ENCODE assay signal across 8 mouse cellular contexts in genomic region chr2:130667559-130667958, GRCm38 (mm10). TPM values are rescaled to one million over a fixed set of nuclear protein-coding genes. Genes with fewer than 3 reads are reported as not detected.
DNase-seq lines count a peak whose midpoint lies in the region; ATAC-seq and TF ChIP-seq lines count a peak whose summit lies in the region.

Itpa (plus strand) TSS chr2:130667610.

- ATAC-seq in forebrain, embryonic 12.5 days (ENCODE audit: low FRiP score) = peak; percentile 62
- peak; percentile 45 for ATAC-seq in heart, postnatal 0 days (ENCODE audit: insufficient read depth, low read depth)
- peak; percentile 61 for ATAC-seq in liver, postnatal 0 days
- ATAC-seq in neural tube, embryonic 14.5 days (ENCODE audit: low read depth) = peak; percentile 81

- peak within 1 kb of the TSS; percentile 95 for H3K4me3 ChIP-seq in E14TG2a.4 (replicated peaks; ENCODE audit: low read length)
- peak within 1 kb of the TSS; percentile 69 for H3K4me3 ChIP-seq in forebrain, embryonic 12.5 days (replicated peaks)
- peak within 1 kb of the TSS; percentile 61 for H3K4me3 ChIP-seq in heart, postnatal 0 days (ENCODE audit: low read depth, low read length)
- H3K4me3 ChIP-seq in liver, postnatal 0 days (ENCODE audit: low read depth, low read length) = peak within 1 kb of the TSS; percentile 85
- peak within 1 kb of the TSS; percentile 68 for H3K4me3 ChIP-seq in neural tube, embryonic 14.5 days (ENCODE audit: low read depth, low read length)

- peak; percentile 74; the same call in 1 of the 2 replicates for TF ChIP-seq EP300 in heart, postnatal 0 days (IDR thresholded peaks at IDR 0.05; ENCODE audit: low read depth)
- TF ChIP-seq EP300 in liver, postnatal 0 days (IDR thresholded peaks at IDR 0.05; ENCODE audit: low read depth) = no peak

- H3K36me3 ChIP-seq in E14TG2a.4 (ENCODE audit: insufficient read depth, low read length) = peaks cover 40% of the 10 kb centered on the region
- peaks cover 19% of the 10 kb centered on the region for H3K36me3 ChIP-seq in forebrain, embryonic 12.5 days (replicated peaks)
- peaks cover 12% of the 10 kb centered on the region for H3K36me3 ChIP-seq in heart, postnatal 0 days (replicated peaks; ENCODE audit: control insufficient read depth, insufficient read depth, low read length)
- H3K36me3 ChIP-seq in liver, postnatal 0 days (replicated peaks; ENCODE audit: insufficient read depth, low read length) = peaks cover 12% of the 10 kb centered on the region
- H3K36me3 ChIP-seq in neural tube, embryonic 14.5 days (ENCODE audit: control insufficient read depth, insufficient read depth, low read length) = peaks cover 7% of the 10 kb centered on the region; the same call in 1 of the 2 replicates

- under 1% methylated on average over 31 of the region's 31 CpGs for WGBS in forebrain, embryonic 12.5 days
- WGBS in heart, postnatal 0 days = under 1% methylated on average over 31 of the region's 31 CpGs
- WGBS in large intestine, adult 2 months = under 1% methylated on average over 31 of the region's 31 CpGs
- WGBS in liver, postnatal 0 days (ENCODE audit: insufficient replicate concordance) = 2% methylated on average over 30 of the region's 31 CpGs
- under 1% methylated on average over 31 of the region's 31 CpGs for WGBS in neural tube, embryonic 14.5 days

- H3K9ac ChIP-seq in forebrain, embryonic 12.5 days = peak within 1 kb of the TSS; percentile 63
- peak within 1 kb of the TSS; percentile 44 for H3K9ac ChIP-seq in heart, postnatal 0 days (replicated peaks; ENCODE audit: low read depth, low read length)
- H3K9ac ChIP-seq in liver, postnatal 0 days (replicated peaks) = peak within 1 kb of the TSS; percentile 80
- H3K9ac ChIP-seq in neural tube, embryonic 14.5 days (replicated peaks; ENCODE audit: low read depth, low read length) = peak within 1 kb of the TSS; percentile 64

- H3K9me3 ChIP-seq in E14TG2a.4 (ENCODE audit: low read length) = no peaks in the 10 kb centered on the region
- no peaks in the 10 kb centered on the region for H3K9me3 ChIP-seq in forebrain, embryonic 12.5 days
- H3K9me3 ChIP-seq in heart, postnatal 0 days (replicated peaks; ENCODE audit: control insufficient read depth, low read length) = no peaks in the 10 kb centered on the region
- no peaks in the 10 kb centered on the region for H3K9me3 ChIP-seq in liver, postnatal 0 days (ENCODE audit: low read length)
- no peaks in the 10 kb centered on the region for H3K9me3 ChIP-seq in neural tube, embryonic 14.5 days (ENCODE audit: control insufficient read depth, low read length)

- peak; percentile 80 for DNase-seq in c-Kit-positive CD71-positive TER-119-negative erythroid progenitor cells, embryonic 14.5 days (ENCODE audit: low read depth)
- peak; percentile 77 for DNase-seq in heart, postnatal 0 days (ENCODE audit: low spot score)
- DNase-seq in large intestine, adult 2 months (ENCODE audit: low read depth, low spot score) = peak; percentile 59
- DNase-seq in liver, postnatal 0 days = peak; percentile 87
- peak; percentile 86 for DNase-seq in testis, postnatal 10 days (ENCODE audit: low spot score)

- H3K4me2 ChIP-seq in forebrain, embryonic 12.5 days = peak within 1 kb of the TSS; percentile 90
- peak within 1 kb of the TSS; percentile 79 for H3K4me2 ChIP-seq in heart, postnatal 0 days (ENCODE audit: low read depth, low read length)
- H3K4me2 ChIP-seq in liver, postnatal 0 days (ENCODE audit: low read depth, low read length) = peak within 1 kb of the TSS; percentile 89
- H3K4me2 ChIP-seq in neural tube, embryonic 14.5 days (ENCODE audit: low read depth, low read length) = peak within 1 kb of the TSS; percentile 85

- peak within 1 kb of the TSS; percentile 81 for H3K27ac ChIP-seq in forebrain, embryonic 12.5 days
- peak within 1 kb of the TSS; percentile 68 for H3K27ac ChIP-seq in heart, postnatal 0 days (ENCODE audit: low read depth)
- H3K27ac ChIP-seq in liver, postnatal 0 days (ENCODE audit: low read depth) = peak within 1 kb of the TSS; percentile 82
- peak within 1 kb of the TSS; percentile 78 for H3K27ac ChIP-seq in neural tube, embryonic 14.5 days (ENCODE audit: low read depth, low read length)

- no peak for TF ChIP-seq CTCF in E14TG2a.4 (conservative IDR thresholded peaks at IDR 0.05; ENCODE audit: low read length)
- TF ChIP-seq CTCF in heart, postnatal 0 days (IDR thresholded peaks at IDR 0.05; ENCODE audit: low read depth) = peak; percentile 53
- peak; percentile 90 for TF ChIP-seq CTCF in liver, postnatal 0 days (IDR thresholded peaks at IDR 0.05; ENCODE audit: low read depth)

- peaks cover 60% of the 10 kb centered on the region for H3K4me1 ChIP-seq in E14TG2a.4 (replicated peaks; ENCODE audit: low read depth, low read length)
- peaks cover 31% of the 10 kb centered on the region for H3K4me1 ChIP-seq in forebrain, embryonic 12.5 days
- H3K4me1 ChIP-seq in heart, postnatal 0 days (ENCODE audit: control insufficient read depth, insufficient read depth) = peaks cover 14% of the 10 kb centered on the region
- H3K4me1 ChIP-seq in liver, postnatal 0 days (ENCODE audit: insufficient read depth) = peaks cover 25% of the 10 kb centered on the region
- peaks cover 15% of the 10 kb centered on the region for H3K4me1 ChIP-seq in neural tube, embryonic 14.5 days (ENCODE audit: control insufficient read depth, insufficient read depth, low read length)

- H3K27me3 ChIP-seq in E14TG2a.4 (ENCODE audit: insufficient read depth, low read length) = no peaks in the 10 kb centered on the region
- no peaks in the 10 kb centered on the region for H3K27me3 ChIP-seq in forebrain, embryonic 12.5 days
- no peaks in the 10 kb centered on the region for H3K27me3 ChIP-seq in heart, postnatal 0 days (ENCODE audit: control insufficient read depth, insufficient read depth, low read length)
- H3K27me3 ChIP-seq in liver, postnatal 0 days (ENCODE audit: insufficient read depth, low read length) = no peaks in the 10 kb centered on the region
- no peaks in the 10 kb centered on the region for H3K27me3 ChIP-seq in neural tube, embryonic 14.5 days (ENCODE audit: control insufficient read depth, insufficient read depth, low read length)

RNA-seq across cellular contexts. Expression of gene Itpa, which starts in this region (rescaled TPM):
- polyA plus RNA-seq in forebrain, embryonic 12.5 days (2016; fragmentation: Nextera tagmentation; extraction: Ambion mirVana) = 145 and 147 TPM in 2 replicates
- total RNA-seq in heart, postnatal 0 days (2014; rRNA removed; ENCODE audit: low replicate concordance) = 72.8 and 100 TPM in 2 replicates
- polyA plus RNA-seq in heart, postnatal 0 days (2015; fragmentation: Nextera tagmentation; extraction: Ambion mirVana) = 67.3 TPM in 2 replicates
- 34.3 and 36.7 TPM in 2 replicates for polyA plus RNA-seq in large intestine, adult 2 months (2012; rRNA removed)
- polyA plus RNA-seq in liver, postnatal 0 days (2015; fragmentation: Nextera tagmentation; extraction: Ambion mirVana) = 30.4 and 31.2 TPM in 2 replicates
- polyA plus RNA-seq in neural tube, embryonic 14.5 days (2014; fragmentation: Nextera tagmentation; extraction: Ambion mirVana) = 116 and 117 TPM in 2 replicates

Comparison
In these comparisons a context has a peak if more than half of its experiments do, and no peak if none do; other contexts are left out.
1. Peak in every context shown above with its lines: DNase-seq, ATAC-seq, H3K4me3 ChIP-seq and H3K27ac ChIP-seq.